8 mouse cellular contexts compared by ENCODE assay signal in the genomic region with DNA sequence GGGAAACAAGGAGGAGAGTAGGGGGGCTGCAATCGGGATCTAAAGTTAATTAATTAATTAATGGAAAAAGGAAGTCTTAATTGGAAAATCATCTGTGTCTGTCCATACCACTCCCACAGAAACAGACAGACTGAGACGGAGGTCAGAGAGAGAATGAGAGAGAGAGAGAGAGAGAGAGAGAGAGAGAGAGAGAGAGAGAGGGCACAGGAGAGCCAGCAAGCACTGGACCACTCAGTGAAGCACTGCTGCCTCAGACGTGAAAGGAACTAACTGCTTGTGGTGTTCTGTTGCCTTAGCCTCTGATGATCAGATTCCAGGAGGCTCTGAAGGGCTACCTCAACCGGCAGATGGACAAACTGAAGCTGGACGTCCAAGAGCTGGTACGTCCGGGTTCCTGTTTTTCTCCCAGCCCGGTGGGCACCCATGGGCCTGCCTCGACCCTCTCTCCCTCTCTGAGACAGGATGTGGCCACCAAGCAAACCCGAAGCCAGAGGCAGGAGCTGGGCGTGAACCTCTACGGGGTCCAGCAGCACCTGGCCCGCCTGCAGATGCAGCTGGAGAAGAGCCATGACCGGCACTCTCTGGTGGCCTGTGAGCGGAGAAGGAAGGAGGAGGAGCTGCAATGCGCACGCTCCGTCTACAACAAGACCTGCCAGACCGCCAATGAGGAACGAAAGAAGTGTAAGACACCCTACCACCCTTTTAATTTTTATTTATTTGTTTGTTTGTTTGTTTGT. TPM values are rescaled to one million over a fixed set of nuclear protein-coding genes. Genes with fewer than 3 reads are reported as not detected.
DNase-seq lines count a peak whose midpoint lies in the region; ATAC-seq lines count a peak whose summit lies in the region.

No protein-coding gene starts in this region.

- 23% methylated on average over 20 of the region's 20 CpGs for WGBS in heart, embryonic 15.5 days
- WGBS in limb, embryonic 13.5 days, result 29% methylated on average over 20 of the region's 20 CpGs
- WGBS in midbrain, embryonic 15.5 days, result 40% methylated on average over 20 of the region's 20 CpGs

- peaks cover 13% of the 10 kb centered on the region for H3K4me1 ChIP-seq in heart, embryonic 15.5 days (replicated peaks)
- H3K4me1 ChIP-seq in limb, embryonic 13.5 days, result peaks cover 15% of the 10 kb centered on the region
- peaks cover 6% of the 10 kb centered on the region; the same call in 1 of the 2 replicates for H3K4me1 ChIP-seq in midbrain, embryonic 15.5 days

- no peaks in the 10 kb centered on the region for H3K36me3 ChIP-seq in heart, embryonic 15.5 days
- H3K36me3 ChIP-seq in limb, embryonic 13.5 days, result no peaks in the 10 kb centered on the region; the same call in 1 of the 2 replicates
- H3K36me3 ChIP-seq in midbrain, embryonic 15.5 days (replicated peaks), result 0 out of 2 replicates have a peak, but pooled peaks cover 3% of the 10 kb centered on the region

- H3K27me3 ChIP-seq in heart, embryonic 15.5 days, result no peaks in the 10 kb centered on the region
- no peaks in the 10 kb centered on the region for H3K27me3 ChIP-seq in limb, embryonic 13.5 days
- no peaks in the 10 kb centered on the region for H3K27me3 ChIP-seq in midbrain, embryonic 15.5 days (replicated peaks)

- H3K4me2 ChIP-seq in heart, embryonic 15.5 days, result peak overlapping the region; percentile 77
- peak overlapping the region; percentile 57 for H3K4me2 ChIP-seq in limb, embryonic 13.5 days (replicated peaks)
- H3K4me2 ChIP-seq in midbrain, embryonic 15.5 days, result peak overlapping the region; percentile 43

- peak; percentile 54; the same call in 1 of the 2 replicates for ATAC-seq in heart, embryonic 15.5 days (replicated peaks; ENCODE audit: insufficient number of reproducible peaks, insufficient read depth, low FRiP score, low read depth)
- ATAC-seq in limb, embryonic 13.5 days (ENCODE audit: low FRiP score, low read depth), result peak; percentile 52
- ATAC-seq in midbrain, embryonic 15.5 days (replicated peaks), result peak; percentile 38; the same call in 1 of the 2 replicates

- peak; percentile 43 for DNase-seq in adrenal gland, adult 2 months
- no peak for DNase-seq in adrenal gland, adult 8-10 months
- peak; percentile 31 to 50 for DNase-seq in adrenal gland, postnatal 36 days
- peak; percentile 65 for DNase-seq in thymus, postnatal 4 days
- no peak for DNase-seq in right cerebral cortex, postnatal 25 days

- H3K27ac ChIP-seq in heart, embryonic 15.5 days, result no peak overlapping the region
- no peak overlapping the region for H3K27ac ChIP-seq in limb, embryonic 13.5 days
- H3K27ac ChIP-seq in midbrain, embryonic 15.5 days, result peak overlapping the region; percentile 31; the same call in 1 of the 2 replicates

- H3K4me3 ChIP-seq in heart, embryonic 15.5 days, result peak overlapping the region; percentile 42
- peak overlapping the region; percentile 26 for H3K4me3 ChIP-seq in limb, embryonic 13.5 days
- H3K4me3 ChIP-seq in midbrain, embryonic 15.5 days, result peak overlapping the region; percentile 23

- H3K9ac ChIP-seq in heart, embryonic 15.5 days, result peak overlapping the region; percentile 59
- H3K9ac ChIP-seq in limb, embryonic 13.5 days, result no peak overlapping the region
- H3K9ac ChIP-seq in midbrain, embryonic 15.5 days, result no peak overlapping the region

- H3K9me3 ChIP-seq in heart, embryonic 15.5 days (replicated peaks), result no peaks in the 10 kb centered on the region
- H3K9me3 ChIP-seq in limb, embryonic 13.5 days, result no peaks in the 10 kb centered on the region
- no peaks in the 10 kb centered on the region for H3K9me3 ChIP-seq in midbrain, embryonic 15.5 days

RNA-seq across cellular contexts. Expression of gene Ccdc40, which starts 9.4 kb away (rescaled TPM):
- total RNA-seq in adrenal gland, adult 2 months (2021), result under 1 TPM; 0.26 to 0.83 TPM
- 0.34 and 1.1 TPM in 2 replicates for polyA plus RNA-seq in adrenal gland, adult 2 months (2012; rRNA removed)
- 1 to 10 TPM in 2 of 4 experiments, under 1 TPM in 2; 0.73 to 1.9 (median 1.3) TPM for total RNA-seq in adrenal gland, adult 8-10 months (2022)
- total RNA-seq in adrenal gland, postnatal 36 days (2021), result under 1 TPM; 0.40 to 0.66 TPM
- polyA plus RNA-seq in heart, embryonic 15.5 days (2015; fragmentation: Nextera tagmentation; extraction: Ambion mirVana), result 1.3 and 2.5 TPM in 2 replicates
- polyA plus RNA-seq in limb, embryonic 13.5 days (2015; fragmentation: Nextera tagmentation; extraction: Ambion mirVana), result 4.8 and 6.8 TPM in 2 replicates
- polyA plus RNA-seq in midbrain, embryonic 15.5 days (2015; fragmentation: Nextera tagmentation; extraction: Ambion mirVana), result 19.3 and 21.5 TPM in 2 replicates

RNA-seq across cellular contexts. Expression of gene Tbc1d16, which starts 9.4 kb away (rescaled TPM):
- 10 to 100 TPM; 12.8 to 24.5 TPM for total RNA-seq in adrenal gland, adult 2 months (2021)
- polyA plus RNA-seq in adrenal gland, adult 2 months (2012; rRNA removed), result 6.2 and 7.3 TPM in 2 replicates
- total RNA-seq in adrenal gland, adult 8-10 months (2022), result 10 to 100 TPM; 17.1 to 26.4 (median 22.0) TPM
- 10 to 100 TPM; 14.3 to 15.9 TPM for total RNA-seq in adrenal gland, postnatal 36 days (2021)
- 16.1 and 19.7 TPM in 2 replicates for polyA plus RNA-seq in heart, embryonic 15.5 days (2015; fragmentation: Nextera tagmentation; extraction: Ambion mirVana)
- polyA plus RNA-seq in limb, embryonic 13.5 days (2015; fragmentation: Nextera tagmentation; extraction: Ambion mirVana), result 25.1 and 27.2 TPM in 2 replicates
- 66.8 and 67.2 TPM in 2 replicates for polyA plus RNA-seq in midbrain, embryonic 15.5 days (2015; fragmentation: Nextera tagmentation; extraction: Ambion mirVana)

RNA-seq across cellular contexts. Expression of gene Gaa, which starts 30.0 kb away (rescaled TPM):
- 100 to 1,000 TPM; 119 to 123 TPM for total RNA-seq in adrenal gland, adult 2 months (2021)
- polyA plus RNA-seq in adrenal gland, adult 2 months (2012; rRNA removed), result 363 and 377 TPM in 2 replicates
- total RNA-seq in adrenal gland, adult 8-10 months (2022), result 100 to 1,000 TPM; 128 to 162 (median 139) TPM
- 100 to 1,000 TPM in 1 of 2 experiments, 10 to 100 TPM in 1; 95.1 to 103 TPM for total RNA-seq in adrenal gland, postnatal 36 days (2021)
- 74.7 and 97.9 TPM in 2 replicates for polyA plus RNA-seq in heart, embryonic 15.5 days (2015; fragmentation: Nextera tagmentation; extraction: Ambion mirVana)
- polyA plus RNA-seq in limb, embryonic 13.5 days (2015; fragmentation: Nextera tagmentation; extraction: Ambion mirVana), result 67.1 and 69.9 TPM in 2 replicates
- 93.9 and 95.3 TPM in 2 replicates for polyA plus RNA-seq in midbrain, embryonic 15.5 days (2015; fragmentation: Nextera tagmentation; extraction: Ambion mirVana)

Comparison
In these comparisons a context has a peak if more than half of its experiments do, and no peak if none do; other contexts are left out.
1. DNase-seq: peak in adrenal gland, adult 2 months (single experiment), adrenal gland, postnatal 36 days (2 of 2) and thymus, postnatal 4 days (single experiment); none in adrenal gland, adult 8-10 months (single experiment) and right cerebral cortex, postnatal 25 days (single experiment).
2. Peak in every context shown above with its lines, with median percentiles within 50 percentile points of each other: ATAC-seq, H3K4me2 ChIP-seq and H3K4me3 ChIP-seq.